Mouse (Mus musculus) E14TG2a.4 (cell line): ENCODE measurements around the gene Alg2.

Experiments
- CTCF ChIP-seq: conservative IDR thresholded peaks from 2 replicates; pipeline ENCODE4 v1.5.1; 2014; ENCODE audit warnings: low read length
- POU5F1 ChIP-seq: IDR thresholded peaks from 2 replicates; pipeline ENCODE4 v1.6.1; 2014; ENCODE audit warnings: low read length, borderline replicate concordance

DNA sequence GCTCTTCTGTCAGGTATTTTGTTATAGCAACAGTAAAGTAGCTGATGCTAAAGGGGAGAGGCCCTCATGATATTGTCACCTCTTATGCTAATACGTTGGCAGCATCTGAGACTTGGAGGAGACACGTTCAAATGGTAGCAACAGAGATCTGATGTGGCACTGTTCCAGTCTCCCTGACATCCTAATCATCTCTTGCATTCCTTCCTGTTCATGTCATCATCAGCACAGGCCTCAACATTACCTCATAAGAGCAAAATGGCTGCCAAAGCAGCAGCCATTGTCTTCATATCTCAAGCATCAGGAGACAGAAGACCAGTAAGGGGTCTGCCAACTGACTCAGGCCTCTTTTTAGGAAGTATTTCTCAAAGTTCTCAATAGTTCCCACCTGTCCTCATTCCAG is 20.6 kb upstream of the Alg2 start:
- TF ChIP-seq CTCF (no peak), POU5F1 (no peak)
